Mouse (Mus musculus) CD4-positive, CD25-positive, alpha-beta regulatory T cell, adult 4 months (primary cell): ENCODE data around the gene Gdf3. TPM values are rescaled to one million over a fixed set of nuclear protein-coding genes. Genes with fewer than 3 reads are reported as not detected.
"Not testable (repeated sequence)": the region's sequence is repeated elsewhere in the genome, so short reads cannot be mapped to it uniquely, and the experiment has no call there.

Source experiments
- ATAC-seq: one replicate; pipeline ENCODE4 v1.8.0; 2017
- polyA plus RNA-seq, 2 experiments: library from polyadenylated mRNA; unstranded; fragments of 100-300 nt; shearing (Covaris generic); gene quantifications; one replicate each; pipeline ENCODE4 v1.2.1; 2017

Gdf3 gene
- polyA plus RNA-seq, 2 experiments from 2014 or later = not detected

GRCm38 (mm10) chr6:122604260-122604659 is 5.6 kb downstream of the Gdf3 start:
- ATAC-seq = no peak

- ATAC-seq = peak; percentile 28
These were observed 6.9 kb downstream of the Gdf3 start for GRCm38 (mm10) chr6:122602992-122603322.

DNA sequence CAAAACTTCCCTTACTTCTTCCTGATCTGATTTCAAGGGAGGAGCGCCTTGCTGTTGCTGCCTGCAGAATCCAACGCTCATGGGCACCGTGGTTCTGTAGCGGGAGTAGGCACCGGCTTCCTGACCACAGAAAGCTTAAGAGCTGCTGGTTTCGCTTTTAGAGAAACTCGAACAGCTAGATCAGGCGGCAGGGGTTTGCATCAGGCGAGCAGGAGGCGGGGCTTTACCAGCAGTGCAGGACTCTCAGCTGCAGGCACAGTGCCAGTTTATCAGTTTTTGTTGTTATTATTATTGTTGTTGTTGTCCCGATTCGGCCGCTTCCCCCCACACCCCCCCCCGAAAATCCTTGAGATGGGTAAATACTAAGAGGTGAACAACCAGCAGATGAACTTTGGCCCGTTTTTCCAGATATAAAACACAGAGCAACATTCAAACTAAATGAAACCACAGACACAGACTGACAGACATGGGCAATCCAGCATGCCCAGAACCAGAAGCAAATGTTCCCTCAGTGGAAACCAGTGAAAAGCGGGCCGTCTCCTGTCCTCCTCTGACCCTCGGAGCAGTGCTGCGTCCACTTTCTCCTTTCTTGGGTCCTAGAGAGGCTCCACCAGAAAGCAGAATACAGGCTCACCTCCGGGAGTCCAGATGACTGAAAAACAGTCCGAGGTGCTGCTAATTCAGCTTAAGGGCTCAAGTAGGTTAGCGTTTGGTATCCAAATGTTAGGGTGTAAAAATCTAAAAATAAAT is 7.5 kb downstream of the Gdf3 start, which contains the start of gene Apobec1:
Apobec1 (minus strand) TSS at position 203 of the 750 bp plus-strand sequence.
- ATAC-seq = peak; percentile 94

DNA sequence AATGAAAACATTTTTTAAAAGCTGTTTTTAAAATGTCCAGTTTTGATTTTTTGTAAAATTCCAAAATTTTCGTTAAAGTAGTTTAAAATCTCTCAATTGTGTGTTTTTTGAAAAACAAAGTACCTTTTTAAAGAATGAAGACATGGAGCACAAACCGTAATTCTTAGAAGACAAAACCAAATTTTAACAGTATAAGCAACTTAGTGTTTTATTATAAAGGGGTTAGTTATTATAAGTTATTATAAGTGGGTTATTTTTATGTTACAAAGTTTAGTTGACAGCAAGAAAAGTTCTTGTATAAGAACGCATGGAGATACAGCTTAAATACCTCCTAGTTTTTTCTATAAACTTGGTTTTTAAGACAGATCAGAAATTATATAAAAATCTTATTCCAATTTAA is 8.3 kb downstream of the Gdf3 start:
- no peak for ATAC-seq

DNA sequence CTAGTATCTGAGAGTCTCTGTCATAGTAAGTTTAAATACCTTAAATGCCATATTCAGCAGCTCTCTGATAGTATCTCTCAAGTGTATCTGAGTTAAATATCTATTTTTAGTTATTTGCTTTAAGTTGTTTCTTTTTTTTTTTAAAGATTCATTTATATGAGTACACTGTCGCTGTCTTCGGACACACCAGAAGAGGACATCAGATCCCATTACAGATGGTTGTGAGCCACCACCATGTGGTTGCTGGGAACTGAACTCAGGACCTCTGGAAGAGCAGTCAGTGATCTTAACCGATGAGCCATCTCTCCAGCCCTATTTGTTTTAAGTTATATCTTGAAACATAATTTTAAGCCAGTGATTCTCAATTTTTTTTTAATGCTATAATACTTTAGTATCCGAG is 8.9 kb downstream of the Gdf3 start:
- ATAC-seq = no peak

DNA sequence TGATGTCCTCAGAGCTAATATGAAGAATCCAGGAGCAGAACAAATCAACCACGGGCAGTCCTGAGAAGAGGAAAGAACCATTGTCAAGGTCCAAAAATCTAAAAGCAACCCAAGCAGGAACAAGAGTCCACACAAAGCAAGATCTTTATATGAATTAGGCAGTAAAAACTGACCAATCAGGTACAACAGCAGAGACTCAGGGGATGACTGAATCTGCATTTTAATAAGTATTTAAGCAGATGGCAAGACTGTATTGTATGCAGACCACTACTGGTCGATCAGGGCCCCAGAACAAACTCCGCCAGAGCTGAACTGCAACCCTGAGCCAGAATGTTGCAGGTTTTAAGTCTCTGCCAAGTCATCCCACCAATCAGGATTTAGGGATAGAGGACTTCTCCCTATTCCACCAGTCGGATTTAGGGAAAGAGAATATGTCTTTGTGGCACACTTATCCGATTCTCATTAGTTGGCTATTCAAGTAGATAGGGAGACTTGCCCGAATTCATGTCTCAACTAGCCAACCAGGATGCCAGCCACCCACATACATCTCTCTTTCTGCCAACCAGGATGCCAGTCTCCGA is 9.7 kb downstream of the Gdf3 start:
- ATAC-seq = no peak

GRCm38 (mm10) chr6:122599054-122599737 is 10.7 kb downstream of the Gdf3 start:
- no peak for ATAC-seq

GRCm38 (mm10) chr6:122598436-122598835 is 11.5 kb downstream of the Gdf3 start:
- ATAC-seq = peak; percentile 8

DNA sequence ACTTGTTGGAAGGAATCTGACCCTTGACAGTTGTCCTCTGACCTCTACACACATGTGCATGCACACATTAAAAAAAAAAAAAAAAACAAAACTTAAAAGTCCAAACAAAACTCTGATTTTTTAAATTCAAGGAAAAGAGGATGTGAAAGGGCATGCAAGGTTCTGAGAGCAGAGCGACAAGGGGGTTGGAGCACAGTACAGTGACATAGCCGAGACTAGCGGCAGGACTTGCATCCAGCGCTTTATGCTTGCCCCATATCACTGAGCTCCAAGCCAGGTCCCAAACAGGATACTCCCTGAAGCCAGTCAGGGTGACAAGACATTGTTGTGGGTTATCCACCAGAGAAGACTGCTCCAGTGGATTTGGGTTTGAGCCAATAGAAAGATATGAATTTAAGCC is 11.9 kb downstream of the Gdf3 start:
- ATAC-seq = no peak

GRCm38 (mm10) chr6:122596608-122597007 is 13.3 kb downstream of the Gdf3 start:
- ATAC-seq = no peak

- peak; percentile 32 for ATAC-seq
These were observed 14.2 kb downstream of the Gdf3 start for GRCm38 (mm10) chr6:122595637-122596036.

DNA sequence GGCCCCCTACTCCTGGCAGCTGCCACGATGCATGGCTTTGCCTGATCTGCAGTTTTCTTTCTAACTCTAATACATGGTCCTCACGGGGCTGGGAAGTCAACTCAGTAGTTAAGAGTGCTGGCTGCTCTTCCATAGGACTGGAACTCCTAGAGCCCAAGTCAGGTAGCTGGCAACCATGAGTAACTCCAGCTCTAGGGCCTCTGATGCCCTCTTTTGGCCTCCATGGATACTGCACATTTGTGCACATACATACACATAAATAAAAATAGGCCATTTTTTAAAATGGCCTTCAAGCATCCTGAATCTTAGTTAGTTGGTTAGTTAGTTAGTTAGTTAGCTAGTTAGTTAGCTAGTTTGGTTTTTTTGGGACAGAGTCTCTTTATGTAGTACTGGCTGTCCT is 17.0 kb downstream of the Gdf3 start:
- no peak for ATAC-seq

DNA sequence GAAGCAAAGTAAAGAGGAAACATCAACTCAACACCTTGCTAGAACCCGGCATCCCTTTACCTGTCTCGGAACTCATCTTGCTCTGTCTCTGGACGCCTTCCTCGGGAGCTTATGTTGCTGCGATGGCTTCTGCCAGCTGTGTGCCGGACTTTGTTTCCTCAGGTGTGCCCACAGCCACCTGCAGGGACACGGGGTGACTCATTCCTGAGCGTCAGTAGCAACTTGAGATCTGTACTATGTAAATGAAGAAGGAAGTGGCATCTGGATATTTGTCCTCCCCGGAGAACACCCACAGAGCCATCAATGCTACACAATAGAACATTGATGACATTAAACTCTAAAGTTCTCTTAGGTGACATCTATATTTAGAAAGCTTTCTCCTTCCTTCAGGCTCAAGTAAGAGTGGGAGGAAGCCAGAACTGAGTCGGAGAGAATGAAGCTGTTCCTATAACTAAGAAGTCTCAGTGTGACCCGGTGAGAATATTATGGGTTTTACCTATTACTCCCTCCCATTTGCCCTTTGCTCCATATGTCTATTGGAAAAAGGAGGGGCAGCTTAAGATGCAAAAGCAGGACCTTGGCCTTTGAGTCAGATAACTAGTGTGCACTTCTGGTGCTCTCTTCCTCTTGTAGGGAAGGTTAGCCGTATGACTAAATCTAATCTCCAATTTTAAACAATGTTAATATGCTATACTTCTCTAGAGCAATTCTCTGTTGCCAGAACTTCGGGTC is 18.7 kb downstream of the Gdf3 start:
- no peak for ATAC-seq

DNA sequence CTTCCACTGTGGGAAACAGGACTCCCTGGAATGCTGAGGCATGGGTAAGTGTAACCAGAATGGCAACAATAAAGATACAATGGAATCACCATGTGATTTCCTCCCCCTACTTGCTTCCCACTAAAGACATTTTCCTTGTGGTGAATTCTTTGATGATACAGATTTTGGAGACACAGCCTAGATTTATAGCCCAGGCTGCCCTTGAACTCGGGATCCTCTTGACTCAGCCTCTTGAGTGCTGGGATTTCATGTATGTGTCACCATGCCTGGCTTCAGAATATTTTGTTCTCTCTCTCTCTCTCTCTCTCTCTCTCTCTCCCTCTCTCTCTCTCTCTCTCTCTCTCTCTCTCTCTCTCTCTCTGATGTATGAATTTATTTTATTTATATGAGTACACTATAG is 30.8 kb downstream of the Gdf3 start:
- no peak for ATAC-seq

DNA sequence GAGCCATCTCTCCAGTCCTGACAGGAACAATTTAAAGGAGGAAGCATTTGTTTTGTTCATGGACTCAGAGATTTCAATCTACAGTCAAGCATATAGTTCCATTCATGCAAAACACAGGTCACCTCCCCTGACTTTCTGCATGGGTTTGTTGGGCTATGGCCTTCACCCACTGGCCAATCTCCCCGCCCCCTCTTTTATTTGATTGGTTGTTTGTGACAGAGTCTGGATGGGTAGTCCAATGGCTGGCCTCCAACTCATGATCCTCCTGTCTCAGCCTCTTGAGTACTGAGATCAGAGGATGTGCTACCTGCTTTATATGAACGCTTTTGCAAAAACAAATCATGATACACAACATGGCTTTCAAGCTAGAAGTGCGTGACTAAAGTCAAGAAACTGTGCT is 32.9 kb downstream of the Gdf3 start:
- no peak for ATAC-seq

DNA sequence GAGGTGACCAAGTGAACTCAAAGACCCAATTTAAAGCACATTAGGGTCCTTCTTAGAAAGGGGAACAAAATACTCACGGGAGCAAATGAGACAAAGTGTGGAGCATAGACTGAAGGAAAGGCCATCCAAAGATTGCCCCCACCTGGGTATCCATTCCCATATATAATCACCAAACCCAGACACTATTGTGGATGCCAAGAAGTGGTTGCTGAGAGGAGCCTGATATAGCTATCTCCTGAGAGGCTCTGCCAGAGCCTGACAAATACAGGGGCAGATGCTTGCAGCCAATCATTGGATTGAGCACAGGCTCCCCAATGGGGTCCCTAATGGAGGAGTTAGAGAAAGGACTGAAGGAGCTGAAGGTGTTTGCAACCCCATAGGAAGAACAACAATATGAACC is 34.9 kb downstream of the Gdf3 start:
- not testable (repeated sequence) for ATAC-seq

- ATAC-seq = no peak
These were observed 38.3 kb downstream of the Gdf3 start for GRCm38 (mm10) chr6:122571617-122571959.

DNA sequence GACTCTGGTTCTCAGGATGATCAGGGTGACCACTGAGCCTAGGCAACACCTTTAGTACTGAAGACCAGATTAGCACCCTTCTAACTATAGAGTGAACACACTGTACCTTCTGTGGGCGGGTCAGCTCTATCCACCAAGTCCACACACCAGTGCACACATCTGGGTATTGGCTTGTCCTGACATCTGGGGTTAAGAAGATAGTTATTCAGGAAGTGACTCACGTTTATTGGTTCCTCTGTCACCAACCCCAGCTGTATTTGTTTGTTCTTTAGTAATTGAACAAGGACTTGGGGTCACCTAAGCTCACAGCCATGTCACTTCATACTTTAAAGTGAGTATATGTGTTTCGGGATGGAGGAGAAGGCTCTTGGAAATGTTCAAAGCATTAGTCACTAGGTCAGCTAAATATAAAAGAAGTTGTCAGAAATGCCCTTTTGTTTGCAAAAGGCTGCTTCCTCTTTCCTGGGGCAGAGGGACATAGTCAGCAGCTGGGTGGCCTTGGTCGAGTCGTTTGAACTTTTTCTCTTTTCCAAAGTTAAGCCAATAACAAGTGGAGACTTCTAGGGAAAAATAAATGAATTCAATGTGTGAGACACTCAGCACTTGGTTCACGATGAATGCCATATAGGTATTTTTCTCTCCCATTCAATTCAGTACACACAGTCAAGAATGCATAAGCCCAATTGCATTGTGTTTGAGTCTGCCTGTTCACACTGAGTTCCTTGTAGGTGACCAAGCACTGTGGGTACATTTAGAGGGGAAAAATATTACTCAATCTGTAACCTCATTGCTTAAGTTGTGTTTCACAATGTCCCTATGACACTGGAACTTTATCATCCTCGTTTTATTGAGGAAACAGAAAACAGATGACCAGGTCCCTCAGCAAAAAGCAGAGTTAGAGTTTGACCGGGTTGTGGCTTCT is 38.9 kb downstream of the Gdf3 start:
- ATAC-seq = no peak

- no peak for ATAC-seq
These were observed 40.1 kb downstream of the Gdf3 start for GRCm38 (mm10) chr6:122569762-122570161.

DNA sequence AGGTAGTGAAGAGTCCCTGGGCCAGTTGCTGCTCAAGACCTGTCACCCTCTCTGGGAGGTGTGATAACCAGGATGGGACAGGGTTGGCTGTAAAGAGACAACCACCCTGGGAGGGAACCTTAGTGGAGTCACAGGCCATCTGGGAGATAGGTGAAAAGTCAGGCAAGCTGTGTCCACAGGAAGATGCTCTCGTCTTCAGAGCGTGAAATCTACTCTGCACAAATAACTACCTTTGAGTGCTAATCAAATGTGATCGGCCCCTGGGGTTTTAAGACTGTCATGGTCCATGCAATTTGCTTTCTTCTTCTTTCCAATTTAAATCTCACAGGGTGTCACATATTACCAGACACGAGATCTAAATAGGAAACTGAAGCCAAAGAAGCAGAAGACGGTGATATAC is 40.8 kb downstream of the Gdf3 start:
- no peak for ATAC-seq

DNA sequence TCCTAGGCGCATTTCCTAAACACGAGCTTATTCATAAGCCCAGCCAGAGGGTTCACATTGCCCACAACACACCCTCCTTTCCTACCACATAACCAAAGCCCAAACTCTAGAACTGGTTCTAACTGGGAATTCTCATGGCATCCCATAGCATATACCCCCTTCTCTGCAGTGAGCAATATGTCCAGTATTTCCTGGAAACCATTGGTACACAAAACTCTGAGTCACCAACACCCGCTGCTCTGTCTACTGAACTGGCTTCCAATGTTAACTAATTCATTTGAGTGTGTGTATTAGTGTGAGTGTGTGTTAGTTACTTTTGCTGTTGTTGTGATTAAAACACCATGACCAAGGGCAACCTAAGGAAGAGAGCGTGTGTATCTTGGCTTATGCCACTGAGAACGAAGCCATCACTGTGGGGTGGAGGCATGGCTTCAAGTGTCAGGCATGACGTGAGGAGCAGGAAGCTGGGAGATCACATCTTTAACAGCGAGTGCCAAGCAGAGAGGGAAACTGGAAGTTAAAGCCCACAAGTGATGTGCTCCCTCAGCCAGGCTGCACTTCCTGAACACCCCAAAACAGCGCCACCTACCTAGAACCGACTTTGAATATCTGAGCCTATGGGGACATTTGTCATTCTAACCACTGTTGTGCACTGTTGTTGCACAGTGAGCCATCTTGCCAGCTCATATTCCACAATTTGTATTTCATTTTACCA is 44.7 kb downstream of the Gdf3 start:
- no peak for ATAC-seq

- peak; percentile 70 for ATAC-seq
These were observed 47.4 kb downstream of the Gdf3 start for GRCm38 (mm10) chr6:122562463-122562862.
